Mouse (Mus musculus) heart, embryonic 10.5 days (tissue): Measurements from ENCODE around the gene Slc2a3. TPM values are rescaled to one million over a fixed set of nuclear protein-coding genes. Genes with fewer than 3 reads are reported as not detected.

ENCODE experiments used
- DNase-seq: peaks from one replicate; pipeline ENCODE4 v3.0.0-alpha.2; 2017; ENCODE audit warnings: low spot score
- H3K27ac ChIP-seq: fragments of 300-500 bp; sonication (generic); 2 replicates; pipeline ENCODE4 v1.5.1; 2016; ENCODE audit warnings: mild to moderate bottlenecking
- H3K27me3 ChIP-seq: fragments of 300-500 bp; sonication (generic); 2 replicates; pipeline ENCODE4 v1.6.1; 2016; ENCODE audit warnings: mild to moderate bottlenecking; ENCODE audit not compliant: poor library complexity, insufficient read depth, severe bottlenecking
- H3K36me3 ChIP-seq: fragments of 300-500 bp; sonication (generic); 2 replicates; pipeline ENCODE4 v1.6.1; 2016; ENCODE audit warnings: mild to moderate bottlenecking, moderate library complexity
- H3K4me1 ChIP-seq: fragments of 300-500 bp; sonication (generic); 2 replicates; pipeline ENCODE4 v1.6.1; 2016; ENCODE audit warnings: mild to moderate bottlenecking
- H3K4me3 ChIP-seq: fragments of 300-500 bp; sonication (generic); 2 replicates; pipeline ENCODE4 v1.5.1; 2016; ENCODE audit warnings: mild to moderate bottlenecking, moderate library complexity
- H3K9me3 ChIP-seq: fragments of 300-500 bp; sonication (generic); 2 replicates; pipeline ENCODE4 v1.6.1; 2016; ENCODE audit warnings: mild to moderate bottlenecking, moderate library complexity
- WGBS: fragments of 180-500 bp; shearing (Covaris S2); methylation state at CpG from one replicate; pipeline ENCODE4 v1.1.7; 2016; 5-methylcytosine and 5-hydroxymethylcytosine counted together
- polyA plus RNA-seq: library from polyadenylated mRNA; unstranded; fragments of >200 nt; fragmentation: Nextera tagmentation; extraction: Ambion mirVana; gene quantifications from 2 replicates; pipeline ENCODE4 v1.2.1, GENCODE M21; 2016

Slc2a3 gene
- polyA plus RNA-seq, 1 experiment from 2014 or later = 85.3 TPM

GRCm38 (mm10) chr6:122795254-122795935 lies 6.0 kb downstream of the Slc2a3 start:
- 80% methylated on average over 8 of the region's 8 CpGs for WGBS
- Histone ChIP-seq H3K4me3 (no peak overlapping the region), H3K27ac (no peak overlapping the region), H3K9me3 (no peaks in the 10 kb centered on the region), H3K4me1 (no peaks in the 10 kb centered on the region), H3K27me3 (no peaks in the 10 kb centered on the region), H3K36me3 (no peaks in the 10 kb centered on the region)
- no peak for DNase-seq

GRCm38 (mm10) chr6:122786275-122786674 lies 15.2 kb downstream of the Slc2a3 start:
- no peaks in the 10 kb centered on the region for H3K36me3 ChIP-seq
- H3K4me3 ChIP-seq = no peak overlapping the region; the same call in 1 of the 2 replicates
- no peak overlapping the region for H3K27ac ChIP-seq
- H3K4me1 ChIP-seq = peaks cover 14% of the 10 kb centered on the region
- H3K9me3 ChIP-seq = no peaks in the 10 kb centered on the region
- no peak for DNase-seq
- 26% methylated on average over 5 of the region's 5 CpGs for WGBS
- H3K27me3 ChIP-seq = no peaks in the 10 kb centered on the region

- 85% methylated on average over 3 of the region's 3 CpGs for WGBS
- DNase-seq = no peak
Observed at GRCm38 (mm10) chr6:122784866-122785265, 16.6 kb downstream of the Slc2a3 start.

GRCm38 (mm10) chr6:122782164-122782563 lies 19.3 kb downstream of the Slc2a3 start:
- no peak overlapping the region for H3K4me3 ChIP-seq
- WGBS = 16% methylated on average over 3 of the region's 3 CpGs
- H3K36me3 ChIP-seq = no peaks in the 10 kb centered on the region
- DNase-seq = no peak
- H3K9me3 ChIP-seq = no peaks in the 10 kb centered on the region
- H3K27ac ChIP-seq = no peak overlapping the region
- no peaks in the 10 kb centered on the region for H3K27me3 ChIP-seq
- H3K4me1 ChIP-seq = peaks cover 20% of the 10 kb centered on the region

More at GRCm38 (mm10) chr6:122784866-122785265, 16.6 kb downstream of the Slc2a3 start:
- Histone ChIP-seq H3K9me3 (no peaks in the 10 kb centered on the region), H3K27ac (no peak overlapping the region), H3K36me3 (no peaks in the 10 kb centered on the region), H3K27me3 (no peaks in the 10 kb centered on the region), H3K4me3 (no peak overlapping the region), H3K4me1 (peaks cover 19% of the 10 kb centered on the region)

- no peak overlapping the region for H3K4me3 ChIP-seq
- no peak overlapping the region for H3K27ac ChIP-seq
- 26% methylated on average over 4 of the region's 4 CpGs for WGBS
- peaks cover 22% of the 10 kb centered on the region for H3K4me1 ChIP-seq
- H3K27me3 ChIP-seq = no peaks in the 10 kb centered on the region
- no peaks in the 10 kb centered on the region for H3K9me3 ChIP-seq
- no peak for DNase-seq
- H3K36me3 ChIP-seq = no peaks in the 10 kb centered on the region
Observed at GRCm38 (mm10) chr6:122781167-122781566, 20.3 kb downstream of the Slc2a3 start.

- no peaks in the 10 kb centered on the region for H3K36me3 ChIP-seq
- 48% methylated on average over 1 of the region's 1 CpGs for WGBS
- no peak overlapping the region for H3K4me3 ChIP-seq
- no peak overlapping the region for H3K27ac ChIP-seq
- H3K4me1 ChIP-seq = peaks cover 18% of the 10 kb centered on the region
- no peaks in the 10 kb centered on the region for H3K27me3 ChIP-seq
- DNase-seq = no peak
- H3K9me3 ChIP-seq = no peaks in the 10 kb centered on the region
Observed at GRCm38 (mm10) chr6:122779916-122780315, 21.5 kb downstream of the Slc2a3 start.

GRCm38 (mm10) chr6:122776040-122776439 lies 25.4 kb downstream of the Slc2a3 start:
- H3K9me3 ChIP-seq = no peaks in the 10 kb centered on the region
- H3K4me3 ChIP-seq = no peak overlapping the region
- WGBS = 79% methylated on average over 7 of the region's 7 CpGs
- DNase-seq = no peak
- H3K36me3 ChIP-seq = no peaks in the 10 kb centered on the region
- peaks cover 12% of the 10 kb centered on the region for H3K4me1 ChIP-seq
- H3K27ac ChIP-seq = no peak overlapping the region
- no peaks in the 10 kb centered on the region for H3K27me3 ChIP-seq

GRCm38 (mm10) chr6:122774345-122774744 lies 27.1 kb downstream of the Slc2a3 start:
- peaks cover 8% of the 10 kb centered on the region; the same call in 1 of the 2 replicates for H3K4me1 ChIP-seq
- 82% methylated on average over 1 of the region's 1 CpGs for WGBS
- no peak overlapping the region for H3K27ac ChIP-seq
- no peak overlapping the region for H3K4me3 ChIP-seq
- no peaks in the 10 kb centered on the region for H3K36me3 ChIP-seq
- H3K9me3 ChIP-seq = no peaks in the 10 kb centered on the region
- DNase-seq = no peak
- H3K27me3 ChIP-seq = no peaks in the 10 kb centered on the region

GRCm38 (mm10) chr6:122772701-122773100 lies 28.7 kb downstream of the Slc2a3 start:
- Histone ChIP-seq H3K27me3 (no peaks in the 10 kb centered on the region), H3K36me3 (no peaks in the 10 kb centered on the region), H3K4me1 (peaks cover 8% of the 10 kb centered on the region; the same call in 1 of the 2 replicates), H3K9me3 (no peaks in the 10 kb centered on the region), H3K4me3 (no peak overlapping the region), H3K27ac (no peak overlapping the region)
- DNase-seq = no peak
- WGBS = 16% methylated on average over 6 of the region's 6 CpGs

GRCm38 (mm10) chr6:122770760-122771315 lies 30.6 kb downstream of the Slc2a3 start:
- peaks cover 9% of the 10 kb centered on the region; the same call in 1 of the 2 replicates for H3K4me1 ChIP-seq
- no peak overlapping the region for H3K27ac ChIP-seq
- no peaks in the 10 kb centered on the region for H3K9me3 ChIP-seq
- H3K4me3 ChIP-seq = no peak overlapping the region
- DNase-seq = no peak
- WGBS = 87% methylated on average over 11 of the region's 11 CpGs
- H3K36me3 ChIP-seq = no peaks in the 10 kb centered on the region
- no peaks in the 10 kb centered on the region for H3K27me3 ChIP-seq

GRCm38 (mm10) chr6:122769771-122770759 lies 31.4 kb downstream of the Slc2a3 start:
- Histone ChIP-seq H3K36me3 (no peaks in the 10 kb centered on the region), H3K27ac (no peak overlapping the region), H3K9me3 (no peaks in the 10 kb centered on the region), H3K27me3 (no peaks in the 10 kb centered on the region), H3K4me1 (peaks cover 13% of the 10 kb centered on the region; the same call in 1 of the 2 replicates), H3K4me3 (no peak overlapping the region)
- 70% methylated on average over 10 of the region's 10 CpGs for WGBS
- no peak for DNase-seq

GRCm38 (mm10) chr6:122768256-122768655 lies 33.2 kb downstream of the Slc2a3 start:
- H3K4me1 ChIP-seq = peaks cover 28% of the 10 kb centered on the region; the same call in 1 of the 2 replicates
- no peaks in the 10 kb centered on the region for H3K36me3 ChIP-seq
- 83% methylated on average over 5 of the region's 5 CpGs for WGBS
- H3K27ac ChIP-seq = no peak overlapping the region
- no peak overlapping the region for H3K4me3 ChIP-seq
- no peak for DNase-seq
- 0 out of 2 replicates have a peak, but pooled peaks cover 3% of the 10 kb centered on the region for H3K27me3 ChIP-seq
- H3K9me3 ChIP-seq = no peaks in the 10 kb centered on the region
